Mouse (Mus musculus): ENCODE results near the gene Tnfrsf1a. TPM values are rescaled to one million over a fixed set of nuclear protein-coding genes. Genes with fewer than 3 reads are reported as not detected.
A peak's percentile ranks its signal among the peaks of the same experiment; 100 is the strongest.

Tnfrsf1a gene
- polyA plus RNA-seq, 1 experiment from 2014 or later, result 190 TPM

DNA sequence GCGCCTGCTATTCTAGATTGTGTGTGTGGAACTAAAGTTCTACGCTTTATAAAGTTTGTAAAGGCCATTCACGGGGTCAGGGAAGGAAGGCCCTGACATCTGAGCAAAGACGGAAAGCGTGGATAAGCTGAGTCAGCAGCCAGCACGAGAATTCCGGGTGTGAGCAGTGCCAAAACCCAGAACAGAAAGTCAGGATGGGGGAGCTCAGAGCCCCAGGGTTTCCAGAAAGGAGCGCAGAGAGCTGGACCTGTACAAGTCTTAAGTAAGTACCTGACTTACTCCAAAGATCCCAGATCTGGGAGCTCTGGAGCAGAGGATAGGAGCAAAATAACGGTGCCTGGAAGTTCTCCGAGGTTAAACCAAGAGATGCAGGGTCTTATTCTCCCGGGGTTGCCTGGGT, 61.4 kb downstream of the Tnfrsf1a start:
- POLR2A ChIA-PET, result no interaction called here
- no peak for TF ChIP-seq CTCF (IDR thresholded peaks at IDR 0.05)
- in situ Hi-C loops (cut with MboI; ENCODE audit: low pct_unique_long_range_greater_than_20kb), result loop anchor here (10.0 kb wide), 2 partner anchors 46 to 136 kb away; no protein-coding TSS in a partner anchor
- ATAC-seq, result peak; percentile 12
- no peaks in the 10 kb centered on the region for H3K27me3 ChIP-seq
- DNase-seq (ENCODE audit: low read depth, low spot score), result no peak
- CTCF ChIA-PET, result interaction anchor here (1.1 to 1.7 kb wide), 5 partner anchors 23 to 136 kb away, joined by 3 to 6 read pairs (median 4); no protein-coding TSS in a partner anchor

GRCm38 (mm10) chr6:125410995-125411547, 61.9 kb downstream of the Tnfrsf1a start:
- H3K27me3 ChIP-seq, result no peaks in the 10 kb centered on the region
- CTCF ChIA-PET, result interaction anchor here (0.7 to 3.2 kb wide), 9 partner anchors 23 to 194 kb away, joined by 3 to 15 read pairs (median 3); no protein-coding TSS in a partner anchor
- no peak for TF ChIP-seq CTCF (IDR thresholded peaks at IDR 0.05)
- in situ Hi-C loops (cut with MboI; ENCODE audit: low pct_unique_long_range_greater_than_20kb), result loop anchor here (10.0 kb wide), 2 partner anchors 46 to 136 kb away; no protein-coding TSS in a partner anchor
- POLR2A ChIA-PET, result no interaction called here
- DNase-seq (ENCODE audit: low read depth, low spot score) (peak; percentile 64), ATAC-seq (peak; percentile 28)

DNA sequence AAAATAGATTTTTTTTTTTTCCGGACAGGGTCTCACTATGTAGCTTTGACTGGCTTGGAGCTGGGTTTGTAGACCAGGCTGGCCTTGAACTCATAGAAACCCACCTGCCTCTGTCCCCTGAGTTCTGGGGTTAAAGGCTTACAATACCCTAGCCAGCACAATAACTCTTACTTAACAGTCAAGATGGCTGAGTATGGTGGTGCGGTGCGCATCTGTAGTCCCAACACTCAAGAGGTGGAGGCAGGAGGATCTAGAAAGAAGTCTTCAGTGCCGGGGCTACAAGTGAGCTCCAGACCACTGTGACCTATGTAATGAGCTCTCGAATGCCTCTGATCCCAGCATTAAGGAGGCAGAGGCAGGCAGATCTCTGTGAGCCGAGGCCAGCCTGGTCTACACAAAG, 62.5 kb downstream of the Tnfrsf1a start:
- in situ Hi-C loops (cut with MboI; ENCODE audit: low pct_unique_long_range_greater_than_20kb), result loop anchor here (10.0 kb wide), 2 partner anchors 47 to 137 kb away; no protein-coding TSS in a partner anchor
- ATAC-seq, result no peak
- ChIA-PET CTCF (interaction anchor here (0.7 to 3.2 kb wide), 8 partner anchors 33 to 193 kb away, joined by 3 to 16 read pairs (median 4); no protein-coding TSS in a partner anchor), POLR2A (no interaction called here)
- H3K27me3 ChIP-seq, result no peaks in the 10 kb centered on the region
- DNase-seq (ENCODE audit: low read depth, low spot score), result no peak
- TF ChIP-seq CTCF (IDR thresholded peaks at IDR 0.05), result no peak

Other genes with a start within 250 kb of the Tnfrsf1a start
- 65.0 TPM for gene Nop2, start 217.5 kb upstream of the Tnfrsf1a start, polyA plus RNA-seq (2021)
- gene Iffo1, start 204.1 kb upstream of the Tnfrsf1a start, polyA plus RNA-seq (2021), result 6.2 TPM
- gene Gapdh, start 182.9 kb upstream of the Tnfrsf1a start, polyA plus RNA-seq (2021), result 889 TPM
- gene Ncapd2, start 157.7 kb upstream of the Tnfrsf1a start, polyA plus RNA-seq (2021), result 73.8 TPM
- gene Mrpl51, start 157.6 kb upstream of the Tnfrsf1a start, polyA plus RNA-seq (2021), result 175 TPM
- 7.5 TPM for gene Vamp1, start 133.8 kb upstream of the Tnfrsf1a start, polyA plus RNA-seq (2021)
- gene Tapbpl, start 117.5 kb upstream of the Tnfrsf1a start, polyA plus RNA-seq (2021), result 18.2 TPM
- 0.33 TPM for gene Cd27, start 112.4 kb upstream of the Tnfrsf1a start, polyA plus RNA-seq (2021)
- gene Tuba3a, start 63.3 kb upstream of the Tnfrsf1a start, polyA plus RNA-seq (2021), result not detected
- gene Ltbr, start 35.5 kb upstream of the Tnfrsf1a start, polyA plus RNA-seq (2021), result 164 TPM
- gene Scnn1a, start 28.7 kb upstream of the Tnfrsf1a start, polyA plus RNA-seq (2021), result 1.8 TPM
- 0.49 TPM for gene Plekhg6, start 31.4 kb downstream of the Tnfrsf1a start, polyA plus RNA-seq (2021)
- 298 TPM for gene Cd9, start 145.4 kb downstream of the Tnfrsf1a start, polyA plus RNA-seq (2021)
- 0.15 TPM for gene Vwf, start 197.4 kb downstream of the Tnfrsf1a start, polyA plus RNA-seq (2021)